Mouse (Mus musculus): Measurements from ENCODE around the gene Btbd35f15. TPM values are rescaled to one million over a fixed set of nuclear protein-coding genes. Genes with fewer than 3 reads are reported as not detected.
"Not testable (repeated sequence)": the region's sequence is repeated elsewhere in the genome, so short reads cannot be mapped to it uniquely, and the experiment has no call there.

The Btbd35f15 gene
- total RNA-seq (2021) = not detected
- long read RNA-seq, experiment 1 = 0 reads
- long read RNA-seq, experiment 2 = 0 reads

DNA sequence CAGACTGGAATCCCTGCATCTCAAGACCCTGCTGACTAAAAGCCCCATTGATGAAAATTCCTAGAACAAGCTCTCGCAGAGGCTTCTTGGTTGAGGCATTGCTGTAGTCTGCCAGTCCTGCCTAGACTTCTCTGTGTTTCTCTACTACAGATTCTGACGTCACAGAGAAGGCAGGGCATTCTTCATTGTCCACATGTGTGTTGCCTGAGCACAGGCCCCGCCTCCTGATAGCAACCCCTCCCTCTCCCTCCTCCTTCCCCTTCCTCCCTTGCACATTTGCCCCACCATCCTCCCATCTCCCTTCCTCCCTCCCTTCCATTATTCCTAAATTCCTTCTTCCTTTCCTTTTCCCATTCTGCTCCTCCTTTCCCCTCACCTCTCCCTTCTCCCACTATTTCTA is at the start of gene Btbd35f15:
Gene Btbd35f15 (minus strand): TSS at position 101 of the 400 bp plus-strand sequence.
- DNase-seq = not testable (repeated sequence)

Other genes starting within 250 kb of the Btbd35f15 start
- gene Btbd35f13, start 79.9 kb upstream of the Btbd35f15 start, total RNA-seq (2021) = not detected
- gene Btbd35f14, start 125.0 kb upstream of the Btbd35f15 start, total RNA-seq (2021) = not detected

All from adrenal gland, postnatal 36 days (tissue).